Mouse (Mus musculus) testis, postnatal 10 days (tissue): Measurements from ENCODE around the gene Olfr1216.
"Not testable (repeated sequence)": the region's sequence is repeated elsewhere in the genome, so short reads cannot be mapped to it uniquely, and the experiment has no call there.

ENCODE experiments used
- DNase-seq: peaks from one replicate; pipeline ENCODE4 v3.0.0; 2021; ENCODE audit warnings: low spot score

Gene Olfr1216

DNA sequence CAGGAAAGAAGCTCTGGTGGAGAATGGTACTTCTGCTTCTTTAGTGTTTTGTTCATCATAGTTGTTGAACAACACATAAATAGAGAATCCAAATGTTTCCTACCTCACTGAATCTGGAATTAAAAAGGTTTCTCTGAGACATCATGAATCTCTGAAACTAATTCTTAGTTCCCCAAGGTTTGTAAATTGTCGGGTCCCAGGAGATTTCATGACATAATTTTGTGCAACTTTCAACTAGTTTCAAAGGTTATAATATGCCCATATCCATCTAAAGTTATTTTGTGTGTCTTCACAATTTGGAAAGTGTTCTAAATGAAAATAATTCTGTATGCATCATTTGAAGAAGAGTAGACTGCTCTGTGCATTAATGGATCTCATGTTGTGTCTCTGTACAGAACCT lies at the start of gene Olfr1216:
Gene Olfr1216 (minus strand): TSS at position 101 of the 400 bp plus-strand sequence.
- no peak for DNase-seq

DNA sequence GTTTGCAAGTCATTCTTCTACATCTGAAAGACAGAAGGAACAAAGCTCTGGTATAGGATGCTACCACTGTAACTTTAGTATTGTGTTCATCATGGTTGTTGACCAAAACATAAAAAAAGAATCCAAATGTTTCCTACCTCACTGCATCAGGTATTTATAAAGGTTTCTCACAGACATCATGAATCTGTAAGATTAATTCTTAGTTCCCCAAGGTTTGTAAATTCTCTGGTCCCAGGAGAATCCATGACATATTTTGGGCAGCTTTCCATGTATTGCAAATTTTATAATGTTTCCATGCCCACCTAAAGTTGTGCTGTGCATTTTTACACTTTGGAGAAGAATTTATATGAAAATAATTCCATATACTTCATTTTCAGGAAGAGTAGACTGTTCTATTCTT lies 42.9 kb upstream of the Olfr1216 start, which contains the start of gene Olfr1218:
Gene Olfr1218 (minus strand): TSS at position 101 of the 400 bp plus-strand sequence.
- no peak for DNase-seq

- DNase-seq = no peak
Measured at GRCm38 (mm10) chr2:89031965-89032364, 13.8 kb upstream of the Olfr1216 start, which contains the start of gene Olfr1217. Gene Olfr1217 (minus strand): TSS chr2:89032065.

DNA sequence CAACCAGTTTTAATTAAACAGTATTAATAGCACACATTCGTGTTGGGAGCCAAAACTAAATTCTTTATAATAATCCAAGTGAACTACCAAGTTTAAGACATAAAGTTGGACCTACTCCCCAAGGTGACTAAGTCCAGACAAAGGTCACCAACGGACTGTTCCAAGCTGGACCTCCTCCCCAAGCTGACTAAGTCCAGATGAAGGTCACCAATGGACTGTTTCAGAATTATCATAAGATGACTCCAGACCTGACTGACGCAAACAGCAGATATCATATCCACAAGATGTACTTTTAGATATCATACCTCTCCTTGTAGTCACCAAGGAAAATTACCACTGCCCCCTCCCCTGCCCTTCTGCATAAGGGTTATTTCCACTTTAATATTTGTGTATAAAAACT lies 3.3 kb upstream of the Olfr1216 start:
- DNase-seq = not testable (repeated sequence)

DNA sequence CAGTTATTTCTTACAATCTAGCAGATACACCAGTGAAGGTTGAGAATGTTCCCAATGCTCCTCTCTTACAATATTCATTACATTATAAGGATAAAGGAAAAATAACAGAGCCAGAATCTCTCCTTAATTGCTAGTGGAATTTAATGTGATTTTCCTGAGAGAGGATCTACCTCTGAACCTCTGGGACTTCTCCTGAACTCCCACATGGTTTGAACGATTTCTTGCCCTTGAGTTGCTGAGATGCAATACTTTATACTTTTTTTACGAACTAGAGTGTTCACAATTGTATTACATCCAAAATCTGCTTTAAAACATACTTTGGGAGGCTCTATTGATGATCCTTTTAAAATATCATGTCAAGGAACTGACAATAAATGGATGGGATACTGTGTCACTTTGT lies 11.3 kb downstream of the Olfr1216 start, which contains the start of gene Olfr1215:
Gene Olfr1215 (minus strand): TSS at position 101 of the 400 bp plus-strand sequence.
- no peak for DNase-seq

DNA sequence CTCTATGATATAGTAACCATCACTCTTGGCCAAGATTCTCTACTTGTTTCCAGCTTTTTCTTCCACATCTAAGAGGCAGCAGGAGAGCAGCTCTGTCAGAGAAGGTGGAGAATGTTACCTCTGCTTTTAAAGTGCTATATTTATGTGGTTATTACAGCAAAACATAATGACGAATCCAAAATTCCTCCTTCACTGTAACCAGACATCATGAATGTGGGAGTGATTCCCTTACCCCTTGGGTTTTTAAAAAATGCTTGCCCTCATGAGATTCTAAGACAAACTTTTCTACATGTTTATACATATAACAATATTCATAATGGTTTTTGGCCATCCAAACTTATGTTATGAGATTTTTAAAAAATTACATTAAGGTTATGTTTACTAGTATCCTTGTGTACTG lies 25.6 kb downstream of the Olfr1216 start, which contains the start of gene Olfr1214:
Gene Olfr1214 (minus strand): TSS at position 101 of the 400 bp plus-strand sequence.
- no peak for DNase-seq

- no peak for DNase-seq
Measured at GRCm38 (mm10) chr2:88980181-88980580, 38.0 kb downstream of the Olfr1216 start, which contains the start of gene Gm13762. Gene Gm13762 (minus strand): TSS chr2:88980281.
